Mouse (Mus musculus): ENCODE results near the gene Fem1a. TPM values are rescaled to one million over a fixed set of nuclear protein-coding genes. Genes with fewer than 3 reads are reported as not detected.
A peak's percentile ranks its signal among the peaks of the same experiment; 100 is the strongest.

Gene Fem1a
- polyA plus RNA-seq, 1 experiment from 2014 or later = 25.6 TPM

GRCm38 (mm10) chr17:56218377-56219191, 38.0 kb upstream of the Fem1a start, which contains the start of gene Dpp9:
Gene Dpp9, minus strand, starts transcription at chr17:56218905.
- no peaks in the 10 kb centered on the region for H3K9me3 ChIP-seq (replicated peaks; ENCODE audit: control insufficient read depth, low read length)
- no peaks in the 10 kb centered on the region for H3K36me3 ChIP-seq (ENCODE audit: control insufficient read depth, insufficient read depth)
- WGBS = under 1% methylated on average over 62 of the region's 78 CpGs
- peak within 1 kb of the TSS; percentile 75 for H3K4me2 ChIP-seq (ENCODE audit: low read depth, low read length)
- H3K4me1 ChIP-seq (ENCODE audit: control insufficient read depth, insufficient read depth, low read length) = peaks cover 11% of the 10 kb centered on the region
- no peaks in the 10 kb centered on the region for H3K27me3 ChIP-seq (ENCODE audit: control insufficient read depth, insufficient read depth, low read length)
- H3K27ac ChIP-seq (ENCODE audit: low read length) = peak within 1 kb of the TSS; percentile 87
- ATAC-seq (replicated peaks; ENCODE audit: extremely low read depth, insufficient read depth, low FRiP score) = peak; percentile 99
- H3K9ac ChIP-seq (ENCODE audit: low read length) = peak within 1 kb of the TSS; percentile 92
- peak within 1 kb of the TSS; percentile 89 for H3K4me3 ChIP-seq (ENCODE audit: low read length)

GRCm38 (mm10) chr17:56219251-56219650, 37.4 kb upstream of the Fem1a start:
- peaks cover 11% of the 10 kb centered on the region for H3K4me1 ChIP-seq (ENCODE audit: control insufficient read depth, insufficient read depth, low read length)
- peak overlapping the region; percentile 87 for H3K27ac ChIP-seq (ENCODE audit: low read length)
- peak overlapping the region; percentile 92 for H3K9ac ChIP-seq (ENCODE audit: low read length)
- 37% methylated on average over 12 of the region's 12 CpGs for WGBS
- peak overlapping the region; percentile 75 for H3K4me2 ChIP-seq (ENCODE audit: low read depth, low read length)
- H3K4me3 ChIP-seq (ENCODE audit: low read length) = peak overlapping the region; percentile 89
- H3K9me3 ChIP-seq (replicated peaks; ENCODE audit: control insufficient read depth, low read length) = no peaks in the 10 kb centered on the region
- no peaks in the 10 kb centered on the region for H3K36me3 ChIP-seq (ENCODE audit: control insufficient read depth, insufficient read depth)
- H3K27me3 ChIP-seq (ENCODE audit: control insufficient read depth, insufficient read depth, low read length) = no peaks in the 10 kb centered on the region
- ATAC-seq (replicated peaks; ENCODE audit: extremely low read depth, insufficient read depth, low FRiP score) = no peak

GRCm38 (mm10) chr17:56219805-56220204, 36.8 kb upstream of the Fem1a start:
- WGBS = 39% methylated on average over 3 of the region's 3 CpGs
- H3K9me3 ChIP-seq (replicated peaks; ENCODE audit: control insufficient read depth, low read length) = no peaks in the 10 kb centered on the region
- no peaks in the 10 kb centered on the region for H3K27me3 ChIP-seq (ENCODE audit: control insufficient read depth, insufficient read depth, low read length)
- no peak overlapping the region for H3K4me2 ChIP-seq (ENCODE audit: low read depth, low read length)
- no peak overlapping the region for H3K9ac ChIP-seq (ENCODE audit: low read length)
- no peaks in the 10 kb centered on the region for H3K36me3 ChIP-seq (ENCODE audit: control insufficient read depth, insufficient read depth)
- no peak overlapping the region for H3K4me3 ChIP-seq (ENCODE audit: low read length)
- peak overlapping the region; percentile 61 for H3K27ac ChIP-seq (ENCODE audit: low read length)
- ATAC-seq (replicated peaks; ENCODE audit: extremely low read depth, insufficient read depth, low FRiP score) = no peak
- H3K4me1 ChIP-seq (ENCODE audit: control insufficient read depth, insufficient read depth, low read length) = peaks cover 11% of the 10 kb centered on the region

DNA sequence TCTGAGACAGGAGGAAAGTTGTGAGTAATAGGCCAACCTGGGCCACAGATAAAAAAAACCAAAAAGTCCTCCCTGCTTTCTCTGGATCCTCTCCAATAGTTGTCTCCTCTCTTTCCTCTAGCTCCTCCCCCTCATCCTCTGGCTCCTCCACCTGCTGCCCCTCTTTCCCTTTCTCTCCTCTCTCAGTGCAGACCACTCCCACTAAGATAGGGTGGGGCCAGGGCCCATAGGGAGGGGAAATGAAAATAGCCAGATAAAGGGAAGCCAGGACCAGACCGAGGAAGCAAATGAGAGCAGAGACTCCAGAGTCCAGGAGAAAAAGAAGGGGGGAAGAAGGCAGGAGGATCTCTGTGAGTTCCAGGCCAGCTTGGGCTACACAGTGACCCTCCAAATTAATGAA, 31.7 kb upstream of the Fem1a start:
- WGBS = 30% methylated on average over 1 of the region's 1 CpGs
- Histone ChIP-seq H3K4me1 (ENCODE audit: control insufficient read depth, insufficient read depth, low read length) (no peaks in the 10 kb centered on the region), H3K9ac (ENCODE audit: low read length) (no peak overlapping the region), H3K9me3 (replicated peaks; ENCODE audit: control insufficient read depth, low read length) (no peaks in the 10 kb centered on the region), H3K4me3 (ENCODE audit: low read length) (no peak overlapping the region), H3K27ac (ENCODE audit: low read length) (no peak overlapping the region), H3K36me3 (ENCODE audit: control insufficient read depth, insufficient read depth) (no peaks in the 10 kb centered on the region), H3K4me2 (ENCODE audit: low read depth, low read length) (no peak overlapping the region), H3K27me3 (ENCODE audit: control insufficient read depth, insufficient read depth, low read length) (no peaks in the 10 kb centered on the region)
- no peak for ATAC-seq (replicated peaks; ENCODE audit: extremely low read depth, insufficient read depth, low FRiP score)

GRCm38 (mm10) chr17:56226566-56226965, 30.0 kb upstream of the Fem1a start:
- H3K4me1 ChIP-seq (ENCODE audit: control insufficient read depth, insufficient read depth, low read length) = no peaks in the 10 kb centered on the region
- no peaks in the 10 kb centered on the region for H3K27me3 ChIP-seq (ENCODE audit: control insufficient read depth, insufficient read depth, low read length)
- no peak overlapping the region for H3K4me3 ChIP-seq (ENCODE audit: low read length)
- no peak for ATAC-seq (replicated peaks; ENCODE audit: extremely low read depth, insufficient read depth, low FRiP score)
- H3K4me2 ChIP-seq (ENCODE audit: low read depth, low read length) = no peak overlapping the region
- no peak overlapping the region for H3K9ac ChIP-seq (ENCODE audit: low read length)
- H3K36me3 ChIP-seq (ENCODE audit: control insufficient read depth, insufficient read depth) = no peaks in the 10 kb centered on the region
- no peaks in the 10 kb centered on the region for H3K9me3 ChIP-seq (replicated peaks; ENCODE audit: control insufficient read depth, low read length)
- no peak overlapping the region for H3K27ac ChIP-seq (ENCODE audit: low read length)
- WGBS = 79% methylated on average over 3 of the region's 3 CpGs

- Histone ChIP-seq H3K27me3 (ENCODE audit: control insufficient read depth, insufficient read depth, low read length) (no peaks in the 10 kb centered on the region; the same call in 1 of the 2 replicates), H3K4me3 (ENCODE audit: low read length) (no peak overlapping the region), H3K4me2 (ENCODE audit: low read depth, low read length) (no peak overlapping the region), H3K27ac (ENCODE audit: low read length) (no peak overlapping the region), H3K9ac (ENCODE audit: low read length) (no peak overlapping the region), H3K9me3 (replicated peaks; ENCODE audit: control insufficient read depth, low read length) (no peaks in the 10 kb centered on the region), H3K4me1 (ENCODE audit: control insufficient read depth, insufficient read depth, low read length) (no peaks in the 10 kb centered on the region), H3K36me3 (ENCODE audit: control insufficient read depth, insufficient read depth) (no peaks in the 10 kb centered on the region)
- ATAC-seq (replicated peaks; ENCODE audit: extremely low read depth, insufficient read depth, low FRiP score) = no peak
- 55% methylated on average over 10 of the region's 10 CpGs for WGBS
These were observed 26.7 kb upstream of the Fem1a start for GRCm38 (mm10) chr17:56229943-56230342.

GRCm38 (mm10) chr17:56233389-56233788, 23.2 kb upstream of the Fem1a start:
- Histone ChIP-seq H3K36me3 (ENCODE audit: control insufficient read depth, insufficient read depth) (no peaks in the 10 kb centered on the region), H3K4me1 (ENCODE audit: control insufficient read depth, insufficient read depth, low read length) (no peaks in the 10 kb centered on the region), H3K4me2 (ENCODE audit: low read depth, low read length) (no peak overlapping the region), H3K4me3 (ENCODE audit: low read length) (no peak overlapping the region), H3K27me3 (ENCODE audit: control insufficient read depth, insufficient read depth, low read length) (no peaks in the 10 kb centered on the region; the same call in 1 of the 2 replicates), H3K9ac (ENCODE audit: low read length) (no peak overlapping the region), H3K9me3 (replicated peaks; ENCODE audit: control insufficient read depth, low read length) (no peaks in the 10 kb centered on the region), H3K27ac (ENCODE audit: low read length) (no peak overlapping the region)
- 51% methylated on average over 8 of the region's 8 CpGs for WGBS
- no peak for ATAC-seq (replicated peaks; ENCODE audit: extremely low read depth, insufficient read depth, low FRiP score)

- Histone ChIP-seq H3K27ac (ENCODE audit: low read length) (no peak overlapping the region), H3K4me3 (ENCODE audit: low read length) (no peak overlapping the region), H3K36me3 (ENCODE audit: control insufficient read depth, insufficient read depth) (no peaks in the 10 kb centered on the region), H3K4me2 (ENCODE audit: low read depth, low read length) (no peak overlapping the region), H3K4me1 (ENCODE audit: control insufficient read depth, insufficient read depth, low read length) (no peaks in the 10 kb centered on the region), H3K9me3 (replicated peaks; ENCODE audit: control insufficient read depth, low read length) (no peaks in the 10 kb centered on the region), H3K9ac (ENCODE audit: low read length) (no peak overlapping the region), H3K27me3 (ENCODE audit: control insufficient read depth, insufficient read depth, low read length) (no peaks in the 10 kb centered on the region; the same call in 1 of the 2 replicates)
- ATAC-seq (replicated peaks; ENCODE audit: extremely low read depth, insufficient read depth, low FRiP score) = no peak; the same call in 1 of the 2 replicates
- 2% methylated on average over 14 of the region's 14 CpGs for WGBS
These were observed 22.7 kb upstream of the Fem1a start for GRCm38 (mm10) chr17:56233818-56234469.

Data from heart, embryonic 16.5 days (tissue).